Mouse (Mus musculus): ENCODE measurements at regions not wholly inside any gene's neighbourhood (a gene's known extent, or its start where the extent isn't known, plus 50 kb on each side); places are given as distances from the start of the nearest gene placed in this dataset.
A peak's percentile ranks its signal among the peaks of the same experiment; 100 is the strongest.

DNA sequence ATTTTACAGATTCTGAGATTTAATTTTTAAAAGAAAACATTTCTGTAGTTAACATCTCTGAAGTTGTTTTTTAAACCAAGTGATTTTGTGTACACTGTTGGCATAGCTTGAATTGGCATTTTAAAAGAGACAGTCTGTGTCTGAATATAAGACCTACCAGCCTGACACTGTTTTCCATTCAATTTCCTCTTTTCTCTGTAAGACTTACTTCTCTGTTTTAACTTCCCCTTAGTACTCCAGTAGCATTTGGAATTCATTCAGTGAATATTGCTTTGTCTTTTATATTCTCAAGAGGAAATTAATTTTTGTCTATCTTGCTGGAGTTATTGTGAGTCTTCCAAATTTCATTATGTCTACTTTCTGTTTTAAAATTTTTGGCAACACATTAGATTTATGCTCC lies 396.9 kb upstream of the Pot1a start:
- DNase-seq (ENCODE audit: extremely low read depth, low read depth): peak; percentile 66

Measured in MEL-GATA-1-ER (cell line).